Mouse (Mus musculus) WW6 (cell line): ENCODE measurements around the gene Barhl2.

Experiments
- DNase-seq: peaks from one replicate; pipeline ENCODE4 v3.0.0-alpha.2; 2013; ENCODE audit warnings: low read depth, low spot score

Barhl2 gene

GRCm38 (mm10) chr5:106455106-106455920 lies 2.7 kb downstream of the Barhl2 start:
- DNase-seq: no peak

- DNase-seq: no peak
Observed at GRCm38 (mm10) chr5:106454411-106455105, 3.4 kb downstream of the Barhl2 start.

GRCm38 (mm10) chr5:106453886-106454321 lies 4.1 kb downstream of the Barhl2 start:
- DNase-seq: no peak

DNA sequence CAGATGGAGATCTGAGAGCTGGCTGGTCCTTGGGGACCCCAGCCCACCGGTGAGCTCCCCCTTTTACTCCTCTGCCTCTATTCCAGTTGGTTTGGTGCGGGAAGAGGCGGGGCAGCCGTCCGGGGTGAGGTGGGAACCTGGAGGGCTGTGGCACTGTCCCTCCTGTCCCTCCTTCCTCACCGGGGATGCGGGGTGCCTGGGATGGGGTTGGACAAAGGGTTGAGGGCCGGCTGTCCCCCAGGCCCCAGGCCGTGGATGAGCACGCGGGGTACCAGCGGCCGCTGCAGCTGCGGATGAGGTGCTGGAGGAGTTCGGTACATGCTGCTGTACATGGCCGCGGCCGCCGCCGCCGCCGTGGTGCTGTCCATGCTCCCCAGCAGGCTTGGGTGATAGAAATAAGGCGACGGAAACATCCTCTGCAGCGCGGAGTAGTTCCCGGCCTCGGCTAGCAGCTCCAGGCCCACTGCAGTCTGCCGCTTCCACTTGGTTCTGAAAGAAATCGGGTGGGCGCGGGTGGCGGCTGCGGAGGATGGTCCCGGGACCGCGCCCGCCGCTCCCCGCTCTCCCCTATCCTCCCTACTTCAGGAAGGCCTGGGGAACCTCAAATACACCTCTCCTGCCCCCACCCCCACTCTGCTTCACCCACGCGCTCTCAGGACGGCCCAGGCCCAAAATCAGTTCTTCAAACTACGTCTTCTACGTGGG lies 4.6 kb downstream of the Barhl2 start:
- DNase-seq: no peak

- no peak for DNase-seq
Observed at GRCm38 (mm10) chr5:106452686-106453085, 5.3 kb downstream of the Barhl2 start.

- DNase-seq: no peak
Observed at GRCm38 (mm10) chr5:106451681-106452440, 6.1 kb downstream of the Barhl2 start.

DNA sequence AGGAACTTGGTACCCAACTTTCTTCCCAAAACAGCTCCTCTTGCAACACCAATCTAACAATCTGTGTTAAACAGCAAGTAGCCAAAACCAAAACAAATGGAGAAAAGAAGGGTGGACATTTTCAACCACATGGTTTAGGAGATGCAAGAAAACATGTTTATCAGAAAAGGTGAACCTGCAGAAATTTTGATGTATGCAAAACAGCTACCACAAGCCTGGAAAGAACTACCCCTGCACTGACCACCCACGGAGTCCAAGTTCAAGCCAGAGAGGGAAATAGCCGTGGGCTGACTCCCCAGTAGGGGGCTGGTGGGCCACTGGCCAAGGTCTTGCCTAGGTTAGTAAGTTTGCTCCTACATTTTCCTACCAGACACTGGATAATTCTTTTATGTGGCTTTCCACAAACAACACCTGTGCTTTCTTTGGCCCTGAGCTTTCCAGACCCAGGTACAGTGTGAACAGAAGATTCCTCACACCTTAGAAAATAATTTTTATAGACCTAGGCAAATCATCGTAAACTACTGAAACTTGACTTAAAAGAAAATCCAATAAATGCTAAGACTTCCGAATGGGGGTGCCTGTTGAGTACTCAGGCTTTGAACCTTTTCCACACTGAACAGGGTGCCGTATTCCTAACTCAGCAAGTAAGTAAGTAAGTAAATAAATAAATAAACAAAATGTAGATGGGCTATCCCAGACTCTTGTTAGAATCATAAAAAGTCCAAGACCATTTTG lies 7.4 kb downstream of the Barhl2 start:
- no peak for DNase-seq

- no peak for DNase-seq
Observed at GRCm38 (mm10) chr5:106449720-106450425, 8.1 kb downstream of the Barhl2 start.

DNA sequence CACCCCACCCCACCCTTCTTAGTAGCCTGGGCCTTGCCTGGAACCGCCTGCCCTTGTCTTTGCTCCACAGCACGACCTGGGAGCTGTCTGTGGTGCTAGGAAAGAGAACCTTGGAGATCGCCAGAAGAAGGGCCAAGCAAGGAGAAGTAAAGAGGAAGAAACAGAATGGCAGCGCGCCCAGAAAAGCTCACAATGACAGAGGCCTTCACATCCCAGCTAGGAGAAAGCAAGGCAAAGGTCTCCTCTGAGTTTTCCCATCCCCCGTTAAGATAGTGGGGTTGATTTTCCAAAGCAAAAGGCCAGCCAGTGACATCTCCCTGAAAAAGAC lies 9.2 kb downstream of the Barhl2 start:
- no peak for DNase-seq

- no peak for DNase-seq
Observed at GRCm38 (mm10) chr5:106447951-106448797, 9.8 kb downstream of the Barhl2 start.

GRCm38 (mm10) chr5:106447091-106447820 lies 10.7 kb downstream of the Barhl2 start:
- no peak for DNase-seq

- no peak for DNase-seq
Observed at GRCm38 (mm10) chr5:106446593-106446992, 11.4 kb downstream of the Barhl2 start.

GRCm38 (mm10) chr5:106445681-106446080 lies 12.3 kb downstream of the Barhl2 start:
- no peak for DNase-seq

- no peak for DNase-seq
Observed at GRCm38 (mm10) chr5:106438916-106439315, 19.1 kb downstream of the Barhl2 start.

- peak; percentile 24 for DNase-seq
Observed at GRCm38 (mm10) chr5:106426069-106426468, 31.9 kb downstream of the Barhl2 start.

DNA sequence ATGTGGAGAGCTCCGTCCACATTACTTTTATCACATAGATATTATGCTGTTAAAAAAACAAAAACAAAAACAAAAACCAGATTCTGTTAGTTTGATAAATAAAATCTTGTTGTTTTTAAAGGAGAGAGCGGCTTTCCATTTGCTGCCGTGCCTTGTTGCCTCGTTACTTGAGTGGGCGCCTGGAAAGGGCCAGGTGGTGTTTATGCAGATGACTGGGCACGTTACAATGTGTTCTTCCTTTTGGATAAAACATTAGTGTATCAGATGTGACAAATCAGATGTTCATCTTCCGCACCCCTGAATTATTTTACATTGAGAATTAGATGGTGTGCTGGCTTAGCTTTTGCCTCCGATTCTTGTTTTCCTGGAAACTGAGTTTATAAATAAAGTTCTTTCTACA lies 37.1 kb downstream of the Barhl2 start:
- no peak for DNase-seq

- DNase-seq: no peak
Observed at GRCm38 (mm10) chr5:106420370-106420769, 37.6 kb downstream of the Barhl2 start.

DNA sequence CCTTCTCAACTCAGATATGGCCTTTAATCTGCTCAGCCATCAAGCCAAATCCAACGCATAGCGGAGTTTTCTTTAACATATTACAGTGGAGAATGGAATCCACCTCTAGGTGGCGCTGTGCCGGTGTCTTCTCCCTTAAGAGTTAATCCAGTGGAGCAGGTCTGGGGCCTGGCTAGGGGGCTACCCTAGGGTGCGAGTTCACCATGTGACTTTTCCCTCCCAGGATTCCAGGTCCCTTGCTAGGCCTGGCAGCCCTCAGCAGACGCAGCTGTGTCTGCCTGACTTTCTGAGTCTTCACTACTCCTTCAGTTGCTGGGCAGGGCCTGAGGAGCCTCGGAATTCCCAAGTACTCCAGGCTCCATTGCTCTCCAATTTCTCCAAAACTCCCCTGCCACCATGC lies 40.8 kb downstream of the Barhl2 start:
- peak; percentile 54 for DNase-seq

DNA sequence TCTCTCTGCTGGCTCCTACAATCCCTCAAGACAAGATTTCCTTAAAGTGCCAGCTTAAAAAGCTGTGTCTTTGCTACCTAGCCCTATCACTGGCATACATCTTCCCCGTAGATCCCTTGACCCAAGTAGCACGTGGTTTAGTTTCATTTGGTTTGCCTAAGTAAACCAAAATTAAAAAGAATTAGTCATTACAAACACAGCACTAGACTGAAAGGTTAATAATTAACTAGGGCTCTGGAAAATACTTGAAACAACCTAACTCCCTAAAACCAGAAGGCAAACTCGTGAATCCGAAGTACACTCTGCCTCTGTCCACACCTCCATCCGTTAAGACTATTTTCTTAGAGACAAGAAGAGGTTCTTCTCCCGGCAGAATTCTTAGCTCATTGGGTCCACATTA lies 41.4 kb downstream of the Barhl2 start:
- no peak for DNase-seq
